Mouse (Mus musculus) thymus, adult 2 months (tissue): Measurements from ENCODE around the gene Cdk5r2. TPM values are rescaled to one million over a fixed set of nuclear protein-coding genes. Genes with fewer than 3 reads are reported as not detected.
A peak's percentile ranks its signal among the peaks of the same experiment; 100 is the strongest.

Experiments
- DNase-seq: peaks from one replicate; pipeline ENCODE4 v3.0.0; 2021
- H3K27ac ChIP-seq: fragments of 200-500 bp; 2 replicates; pipeline ENCODE4 v1.5.1; 2012; ENCODE audit warnings: low read length, control low read depth; ENCODE audit not compliant: control insufficient read depth, insufficient read depth
- H3K27me3 ChIP-seq: fragments of 200-500 bp; 2 replicates; pipeline ENCODE4 v1.6.1; 2012; ENCODE audit warnings: mild to moderate bottlenecking, low read length, moderate library complexity, mixed read lengths; ENCODE audit not compliant: control insufficient read depth, insufficient read depth
- H3K36me3 ChIP-seq: fragments of 200-500 bp; 2 replicates; pipeline ENCODE4 v1.6.1; 2012; ENCODE audit warnings: mild to moderate bottlenecking, low read length, moderate library complexity; ENCODE audit not compliant: control insufficient read depth, insufficient read depth
- H3K4me1 ChIP-seq: fragments of 200-500 bp; replicated peaks from 2 replicates; pipeline ENCODE4 v1.6.1; 2012; ENCODE audit warnings: low read length; ENCODE audit not compliant: control insufficient read depth, insufficient read depth
- H3K4me3 ChIP-seq: fragments of 200-500 bp; 2 replicates; pipeline ENCODE4 v1.5.1; 2012; ENCODE audit warnings: mild to moderate bottlenecking, low read length, control low read depth, moderate library complexity; ENCODE audit not compliant: control insufficient read depth, insufficient read depth
- CTCF ChIP-seq: fragments of 200-500 bp; IDR thresholded peaks from 2 replicates; pipeline ENCODE4 v1.5.1; 2012; ENCODE audit warnings: mild to moderate bottlenecking, control low read depth, low read length, moderate library complexity, borderline replicate concordance; ENCODE audit not compliant: control insufficient read depth, poor library complexity, insufficient read depth; ENCODE audit errors: extremely low read depth
- POLR2A ChIP-seq: fragments of 200-500 bp; IDR thresholded peaks from 2 replicates; pipeline ENCODE4 v1.6.1; 2012; ENCODE audit warnings: mild to moderate bottlenecking, low read length, control low read depth, moderate library complexity; ENCODE audit not compliant: control insufficient read depth, poor library complexity, insufficient read depth; ENCODE audit errors: extremely low read depth
- WGBS: fragments of 180-500 bp; shearing (Covaris S2); methylation state at CpG from one replicate; pipeline ENCODE4 v1.1.7; 2018; 5-methylcytosine and 5-hydroxymethylcytosine counted together
- polyA plus RNA-seq: library from polyadenylated mRNA; depleted of rRNA; stranded (reverse); fragments of >200 nt; gene quantifications from 2 replicates; pipeline ENCODE4 v1.2.3, GENCODE M21; 2012

Gene Cdk5r2
- polyA plus RNA-seq, 1 experiment: 0.34 TPM

DNA sequence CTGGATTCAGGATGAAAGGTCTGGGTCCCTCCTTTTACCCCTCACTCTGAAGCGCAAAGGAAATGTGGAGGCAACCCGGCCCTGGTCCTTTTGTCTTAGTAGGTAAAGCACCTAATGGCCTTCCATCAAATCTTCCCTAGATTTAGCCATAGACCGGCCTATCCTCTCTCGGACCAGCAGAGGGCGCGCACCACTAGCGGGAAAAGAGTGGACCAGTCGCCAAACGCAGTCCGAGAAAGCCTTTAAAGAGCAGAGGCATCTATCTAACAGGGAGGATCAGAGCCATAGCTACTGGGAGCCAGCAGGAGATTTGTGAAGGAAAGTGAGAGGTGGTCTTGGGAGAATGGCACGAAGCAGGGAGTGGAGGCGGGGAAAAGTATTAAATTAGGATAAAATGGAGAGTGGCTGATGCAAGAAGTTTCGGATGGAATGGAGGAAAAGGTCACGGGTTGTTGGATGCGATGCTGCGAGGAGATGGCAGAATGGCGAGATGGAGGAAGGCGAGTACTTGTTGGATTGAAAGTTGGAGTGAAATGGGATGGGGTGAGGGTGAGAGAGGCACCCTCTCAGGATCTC, 26.1 kb downstream of the Cdk5r2 start:
- Histone ChIP-seq H3K27me3 (peaks cover 21% of the 10 kb centered on the region), H3K4me3 (no peak overlapping the region), H3K27ac (no peak overlapping the region), H3K36me3 (no peaks in the 10 kb centered on the region), H3K4me1 (no peaks in the 10 kb centered on the region)
- DNase-seq: peak; percentile 48
- TF ChIP-seq POLR2A (no peak), CTCF (peak; percentile 76; the same call in 1 of the 2 replicates)
- WGBS: 12% methylated on average over 18 of the region's 18 CpGs

DNA sequence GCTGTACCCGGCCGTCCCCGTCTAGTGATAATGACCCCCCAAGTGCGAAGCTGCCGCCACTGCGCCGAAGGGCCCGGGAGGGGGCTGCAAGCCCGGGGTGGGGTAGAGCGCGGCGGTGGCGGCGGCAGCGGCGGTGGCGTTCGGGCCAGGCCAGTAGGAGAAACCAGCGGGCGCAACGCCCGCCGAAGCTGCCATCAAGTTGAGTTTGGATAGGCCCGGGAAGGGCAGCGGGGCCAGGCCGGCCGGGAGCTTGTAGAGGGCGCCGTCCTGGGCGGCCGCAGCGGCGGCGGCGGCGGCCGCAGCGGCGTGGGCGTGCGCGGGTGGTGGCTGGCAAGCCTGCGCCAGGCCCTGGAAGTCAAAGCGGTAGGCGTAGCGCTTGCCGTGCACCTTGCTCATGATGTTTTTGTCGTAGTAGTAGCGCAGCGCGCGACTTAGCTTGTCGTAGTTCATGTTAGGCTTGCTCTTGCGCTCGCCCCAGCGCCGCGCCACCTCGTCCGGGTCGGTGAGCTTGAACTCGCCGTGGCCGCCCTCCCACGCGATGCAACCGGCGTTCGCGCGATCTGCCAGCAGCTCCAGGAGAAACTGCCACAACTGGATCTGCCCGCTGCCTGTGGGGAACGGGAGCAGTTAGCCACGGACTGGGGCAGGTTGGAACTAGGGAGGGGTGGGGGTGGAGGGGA, 27.5 kb downstream of the Cdk5r2 start:
- Histone ChIP-seq H3K4me3 (no peak overlapping the region), H3K27ac (no peak overlapping the region), H3K27me3 (peaks cover 21% of the 10 kb centered on the region), H3K36me3 (no peaks in the 10 kb centered on the region), H3K4me1 (no peaks in the 10 kb centered on the region)
- 4% methylated on average over 74 of the region's 74 CpGs for WGBS
- TF ChIP-seq POLR2A (no peak), CTCF (no peak)
- DNase-seq: no peak

DNA sequence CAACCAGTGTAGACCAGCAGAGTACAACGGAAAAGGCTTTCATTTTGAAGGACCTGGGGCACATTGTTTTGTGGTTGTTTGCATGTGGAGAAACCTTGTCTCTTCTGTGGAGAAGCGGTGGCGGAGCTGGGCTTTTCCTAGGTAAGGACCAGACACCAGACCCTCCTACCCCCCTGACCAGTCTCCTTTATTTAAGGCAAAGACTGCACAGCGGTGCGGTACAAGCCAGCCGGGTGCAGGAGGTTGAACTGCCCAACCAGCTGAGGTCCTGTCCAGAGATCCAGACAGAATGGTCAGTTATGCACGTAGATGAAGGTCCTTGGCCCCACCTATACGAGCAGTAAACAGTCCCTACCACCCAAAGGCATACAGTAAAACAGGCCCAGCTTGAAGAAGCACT, 28.1 kb downstream of the Cdk5r2 start:
- H3K4me3 ChIP-seq: no peak overlapping the region
- H3K27me3 ChIP-seq: peaks cover 21% of the 10 kb centered on the region
- no peak for TF ChIP-seq POLR2A
- no peak for TF ChIP-seq CTCF
- DNase-seq: no peak
- H3K4me1 ChIP-seq: no peaks in the 10 kb centered on the region
- 13% methylated on average over 8 of the region's 8 CpGs for WGBS
- no peaks in the 10 kb centered on the region for H3K36me3 ChIP-seq
- no peak overlapping the region for H3K27ac ChIP-seq

DNA sequence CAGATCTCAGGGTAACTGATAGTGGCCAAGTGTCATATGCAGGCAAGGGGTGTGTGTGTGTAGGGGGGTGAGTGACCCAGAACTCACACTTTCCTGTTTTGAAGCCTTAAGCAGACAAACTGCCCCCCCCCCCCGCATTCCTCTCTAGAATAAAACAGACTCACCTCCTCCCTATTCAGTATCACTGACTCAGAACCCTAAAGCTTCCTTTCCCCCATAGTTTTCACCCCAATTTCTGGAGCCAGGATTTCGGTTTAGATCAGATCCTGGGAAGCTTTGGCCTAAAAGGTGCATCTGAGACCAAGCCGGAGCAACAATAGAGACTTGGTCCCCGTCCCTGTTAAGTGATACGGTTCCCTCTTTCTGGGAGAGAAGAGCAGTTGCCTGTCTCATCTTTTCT, 28.7 kb downstream of the Cdk5r2 start:
- Histone ChIP-seq H3K4me1 (no peaks in the 10 kb centered on the region), H3K36me3 (no peaks in the 10 kb centered on the region), H3K4me3 (no peak overlapping the region), H3K27ac (no peak overlapping the region), H3K27me3 (peaks cover 21% of the 10 kb centered on the region)
- WGBS: 24% methylated on average over 5 of the region's 5 CpGs
- TF ChIP-seq POLR2A (no peak), CTCF (no peak)
- no peak for DNase-seq

DNA sequence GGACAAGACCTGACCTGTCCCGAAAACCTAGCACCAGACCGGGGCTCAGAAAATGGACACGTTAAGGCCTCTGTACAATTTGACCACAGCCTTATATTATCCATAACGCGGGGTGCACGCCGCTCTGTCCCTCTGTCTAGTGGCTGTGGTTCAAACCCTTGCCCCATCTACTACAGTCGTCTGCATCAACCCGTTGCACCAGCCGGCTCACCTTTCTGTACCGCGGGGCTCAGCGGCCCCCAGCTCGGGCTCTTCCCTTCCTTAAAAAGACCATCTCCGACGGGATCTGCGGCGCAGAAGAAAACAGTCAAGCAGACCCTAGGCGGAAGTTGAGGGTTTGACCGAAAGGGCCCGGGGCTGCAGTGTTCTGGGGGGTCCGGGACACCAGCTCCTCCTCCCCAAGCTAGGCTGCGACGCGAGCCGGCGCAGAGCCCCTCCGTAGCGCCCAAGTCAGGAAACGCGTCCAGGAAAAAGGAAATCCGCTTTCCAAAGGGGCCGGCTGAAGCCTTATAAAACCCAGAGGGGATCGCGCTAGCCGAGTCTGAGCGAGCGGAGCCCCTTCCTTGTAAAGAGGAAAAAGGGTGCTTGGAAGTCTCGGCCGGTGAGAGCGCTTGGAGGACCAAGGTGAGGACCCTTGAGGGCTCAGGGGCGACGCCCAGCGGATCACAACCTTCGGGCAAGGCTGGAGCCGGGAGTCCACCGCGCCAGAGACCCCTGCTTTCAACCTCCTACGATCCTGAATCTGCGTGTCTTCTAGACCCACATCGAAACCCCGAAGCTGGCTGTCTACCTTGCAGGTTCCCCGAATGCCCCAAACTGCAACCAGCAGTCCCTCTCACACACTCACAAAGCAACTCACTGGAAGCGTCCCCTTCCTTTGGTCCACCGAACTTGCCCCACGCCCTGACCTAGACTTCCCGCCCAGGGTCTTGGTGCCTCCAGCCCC, 29.7 kb downstream of the Cdk5r2 start:
- no peak overlapping the region for H3K27ac ChIP-seq
- DNase-seq: no peak
- H3K4me1 ChIP-seq: no peaks in the 10 kb centered on the region
- H3K4me3 ChIP-seq: no peak overlapping the region
- no peaks in the 10 kb centered on the region for H3K36me3 ChIP-seq
- no peak for TF ChIP-seq CTCF
- peaks cover 21% of the 10 kb centered on the region for H3K27me3 ChIP-seq
- WGBS: 3% methylated on average over 57 of the region's 57 CpGs

DNA sequence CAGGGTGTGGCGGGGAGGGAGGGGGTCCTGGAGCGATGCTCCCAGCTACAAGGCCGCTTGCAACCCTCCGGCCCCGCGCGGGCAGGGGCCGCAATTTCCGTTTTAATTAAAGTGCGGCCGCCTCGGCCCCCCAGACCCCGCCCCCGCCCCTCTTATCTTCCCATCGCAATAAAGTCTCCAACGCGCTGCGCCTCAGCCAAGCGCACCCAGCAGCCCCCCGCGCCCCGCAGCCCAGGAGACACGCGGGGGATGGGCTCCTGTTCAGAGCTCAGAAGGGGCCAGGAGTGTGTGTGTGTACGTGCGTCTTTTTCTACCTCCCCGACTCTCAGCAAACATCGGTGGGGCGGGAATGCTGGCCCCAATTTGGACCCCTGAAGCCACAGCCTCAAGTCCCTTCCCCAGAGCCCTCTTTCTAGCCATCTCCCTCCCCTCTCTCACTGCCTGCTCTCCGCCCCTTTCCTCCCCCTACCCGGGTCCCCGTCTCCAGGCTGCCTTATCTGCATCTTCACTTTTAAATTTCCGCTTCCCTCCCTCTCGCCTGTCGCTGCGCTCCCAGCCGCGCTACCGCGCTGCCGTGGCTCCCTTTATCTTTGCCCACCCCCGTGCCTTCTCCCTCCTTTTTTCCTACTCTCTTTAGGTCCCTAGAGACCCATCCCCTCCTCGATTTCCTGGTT, 30.8 kb downstream of the Cdk5r2 start, which contains the start of gene Fev:
Fev (minus strand) TSS at position 51 of the 674 bp plus-strand sequence.
- H3K27ac ChIP-seq: no peak within 1 kb of the TSS
- peaks cover 21% of the 10 kb centered on the region for H3K27me3 ChIP-seq
- WGBS: 2% methylated on average over 42 of the region's 43 CpGs
- no peak for TF ChIP-seq POLR2A
- no peak for TF ChIP-seq CTCF
- no peak within 1 kb of the TSS for H3K4me3 ChIP-seq
- no peak for DNase-seq
- no peaks in the 10 kb centered on the region for H3K36me3 ChIP-seq
- H3K4me1 ChIP-seq: no peaks in the 10 kb centered on the region
